Mouse (Mus musculus): ENCODE results near the gene Htra1. TPM values are rescaled to one million over a fixed set of nuclear protein-coding genes. Genes with fewer than 3 reads are reported as not detected.

Htra1 gene
- polyA plus RNA-seq, 1 experiment: 33.2 TPM

DNA sequence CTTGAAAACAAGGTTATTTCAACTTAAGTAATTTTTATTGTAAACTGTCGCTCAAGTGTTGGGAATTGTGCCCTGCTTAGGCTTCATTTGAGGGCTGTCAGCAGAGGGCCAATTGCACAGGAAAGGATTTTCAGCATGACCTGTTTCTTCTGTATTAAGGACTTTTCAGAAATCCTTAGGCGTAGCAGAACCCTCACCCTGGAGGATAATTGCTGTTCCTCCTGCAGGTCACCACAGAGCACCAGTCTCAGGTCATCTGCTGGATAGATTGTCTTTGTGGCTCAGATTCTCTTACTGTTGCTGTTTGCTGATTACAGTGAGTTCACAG lies 40.3 kb upstream of the Htra1 start:
- no peak overlapping the region for H3K9ac ChIP-seq (ENCODE audit: low read depth, poor library complexity, severe bottlenecking)
- no peak for TF ChIP-seq EP300 (IDR thresholded peaks at IDR 0.05; ENCODE audit: insufficient read depth, low read depth, low read length)
- TF ChIP-seq POLR2A (IDR thresholded peaks at IDR 0.05; ENCODE audit: insufficient read depth, low read length): no peak
- no peak for TF ChIP-seq CTCF (IDR thresholded peaks at IDR 0.05; ENCODE audit: low read depth, low read length)

DNA sequence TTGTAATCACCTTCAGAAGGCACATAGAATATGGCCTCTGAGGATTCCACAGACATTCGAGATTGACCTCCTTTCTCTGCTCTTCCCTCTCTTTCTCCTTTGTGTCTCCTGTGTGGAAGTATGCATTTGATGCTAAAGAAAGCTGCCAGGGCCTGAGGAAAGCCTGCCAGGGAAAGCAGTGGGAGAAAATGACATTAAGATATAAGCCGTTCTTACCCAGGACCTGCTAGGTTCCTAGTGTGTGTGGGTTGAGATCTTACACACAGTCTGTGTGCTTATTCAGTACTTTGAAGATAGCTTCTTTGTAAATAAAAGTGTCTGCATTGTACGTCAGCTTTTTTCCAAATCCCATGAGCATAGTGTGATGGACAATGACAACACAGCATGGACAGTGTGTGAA lies 39.8 kb upstream of the Htra1 start:
- peaks cover 16% of the 10 kb centered on the region for H3K36me3 ChIP-seq (ENCODE audit: control insufficient read depth, insufficient read depth, low read length, poor library complexity, severe bottlenecking)
- H3K9me3 ChIP-seq (replicated peaks; ENCODE audit: control insufficient read depth, insufficient read depth, low read length, poor library complexity, severe bottlenecking): no peaks in the 10 kb centered on the region
- no peak overlapping the region for H3K27ac ChIP-seq (ENCODE audit: insufficient read depth, low read length)
- H3K9ac ChIP-seq (ENCODE audit: low read depth, poor library complexity, severe bottlenecking): no peak overlapping the region
- no peaks in the 10 kb centered on the region for H3K4me1 ChIP-seq (ENCODE audit: control insufficient read depth, insufficient read depth, low read length)
- TF ChIP-seq EP300 (IDR thresholded peaks at IDR 0.05; ENCODE audit: insufficient read depth, low read depth, low read length) (no peak), POLR2A (IDR thresholded peaks at IDR 0.05; ENCODE audit: insufficient read depth, low read length) (no peak), CTCF (IDR thresholded peaks at IDR 0.05; ENCODE audit: low read depth, low read length) (no peak)
- no peak overlapping the region for H3K4me3 ChIP-seq (ENCODE audit: low read depth, low read length)
- no peaks in the 10 kb centered on the region for H3K27me3 ChIP-seq (ENCODE audit: control insufficient read depth, insufficient read depth, low read length, poor library complexity, severe bottlenecking)

More for the DNA sequence above, 40.3 kb upstream of the Htra1 start:
- no peaks in the 10 kb centered on the region for H3K4me1 ChIP-seq (ENCODE audit: control insufficient read depth, insufficient read depth, low read length)
- no peaks in the 10 kb centered on the region for H3K9me3 ChIP-seq (replicated peaks; ENCODE audit: control insufficient read depth, insufficient read depth, low read length, poor library complexity, severe bottlenecking)
- H3K36me3 ChIP-seq (ENCODE audit: control insufficient read depth, insufficient read depth, low read length, poor library complexity, severe bottlenecking): peaks cover 13% of the 10 kb centered on the region
- H3K27me3 ChIP-seq (ENCODE audit: control insufficient read depth, insufficient read depth, low read length, poor library complexity, severe bottlenecking): no peaks in the 10 kb centered on the region
- H3K27ac ChIP-seq (ENCODE audit: insufficient read depth, low read length): no peak overlapping the region
- no peak overlapping the region for H3K4me3 ChIP-seq (ENCODE audit: low read depth, low read length)

DNA sequence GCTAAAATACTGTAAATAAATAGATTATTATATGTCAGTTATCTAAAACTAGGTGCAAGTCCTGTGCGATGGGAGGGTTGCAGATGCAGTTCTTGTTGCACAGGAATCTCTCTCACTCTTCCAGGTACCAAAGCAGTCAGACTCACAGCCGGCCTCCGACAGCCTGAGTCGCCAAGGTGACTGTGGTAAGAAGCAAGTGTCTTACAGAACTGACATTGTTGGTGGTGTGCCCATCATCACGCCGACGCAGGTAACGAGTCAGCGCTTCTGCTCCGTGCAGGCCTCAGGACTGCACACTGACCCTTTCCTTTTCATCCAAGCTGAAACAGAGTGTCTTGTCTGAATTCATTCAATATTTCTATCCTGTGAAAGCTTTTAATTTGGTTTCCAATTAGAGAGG lies 38.7 kb upstream of the Htra1 start:
- no peak overlapping the region for H3K4me3 ChIP-seq (ENCODE audit: low read depth, low read length)
- TF ChIP-seq EP300 (IDR thresholded peaks at IDR 0.05; ENCODE audit: insufficient read depth, low read depth, low read length) (no peak), POLR2A (IDR thresholded peaks at IDR 0.05; ENCODE audit: insufficient read depth, low read length) (no peak), CTCF (IDR thresholded peaks at IDR 0.05; ENCODE audit: low read depth, low read length) (no peak)
- peaks cover 19% of the 10 kb centered on the region for H3K36me3 ChIP-seq (ENCODE audit: control insufficient read depth, insufficient read depth, low read length, poor library complexity, severe bottlenecking)
- H3K27me3 ChIP-seq (ENCODE audit: control insufficient read depth, insufficient read depth, low read length, poor library complexity, severe bottlenecking): no peaks in the 10 kb centered on the region
- no peak overlapping the region for H3K9ac ChIP-seq (ENCODE audit: low read depth, poor library complexity, severe bottlenecking)
- H3K27ac ChIP-seq (ENCODE audit: insufficient read depth, low read length): no peak overlapping the region
- no peaks in the 10 kb centered on the region for H3K4me1 ChIP-seq (ENCODE audit: control insufficient read depth, insufficient read depth, low read length)
- no peaks in the 10 kb centered on the region for H3K9me3 ChIP-seq (replicated peaks; ENCODE audit: control insufficient read depth, insufficient read depth, low read length, poor library complexity, severe bottlenecking)

DNA sequence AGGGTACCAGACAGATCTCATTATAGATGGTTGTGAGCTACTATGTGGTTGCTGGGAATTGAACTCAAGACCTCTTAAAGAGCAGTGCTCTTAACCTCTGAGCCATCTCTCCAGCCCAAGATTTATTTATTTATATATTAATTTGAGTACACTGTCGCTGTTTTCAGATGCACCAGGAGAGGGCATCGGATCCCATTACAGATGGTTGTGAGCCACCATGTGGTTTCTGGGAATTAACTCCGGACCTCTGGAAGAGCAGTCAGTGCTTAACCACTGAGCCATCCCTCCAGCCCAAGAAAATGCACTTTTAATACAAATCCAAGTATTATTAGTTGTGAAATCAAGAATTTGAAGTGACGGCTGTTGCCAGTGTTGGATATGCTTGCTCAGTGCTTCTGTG lies 37.5 kb upstream of the Htra1 start:
- Histone ChIP-seq H3K4me3 (ENCODE audit: low read depth, low read length) (no peak overlapping the region), H3K27me3 (ENCODE audit: control insufficient read depth, insufficient read depth, low read length, poor library complexity, severe bottlenecking) (no peaks in the 10 kb centered on the region), H3K4me1 (ENCODE audit: control insufficient read depth, insufficient read depth, low read length) (no peaks in the 10 kb centered on the region), H3K36me3 (ENCODE audit: control insufficient read depth, insufficient read depth, low read length, poor library complexity, severe bottlenecking) (peaks cover 22% of the 10 kb centered on the region), H3K9me3 (replicated peaks; ENCODE audit: control insufficient read depth, insufficient read depth, low read length, poor library complexity, severe bottlenecking) (no peaks in the 10 kb centered on the region), H3K9ac (ENCODE audit: low read depth, poor library complexity, severe bottlenecking) (no peak overlapping the region), H3K27ac (ENCODE audit: insufficient read depth, low read length) (no peak overlapping the region)
- no peak for TF ChIP-seq EP300 (IDR thresholded peaks at IDR 0.05; ENCODE audit: insufficient read depth, low read depth, low read length)
- no peak for TF ChIP-seq CTCF (IDR thresholded peaks at IDR 0.05; ENCODE audit: low read depth, low read length)
- TF ChIP-seq POLR2A (IDR thresholded peaks at IDR 0.05; ENCODE audit: insufficient read depth, low read length): no peak

- Histone ChIP-seq H3K4me1 (ENCODE audit: control insufficient read depth, insufficient read depth, low read length) (no peaks in the 10 kb centered on the region), H3K9me3 (replicated peaks; ENCODE audit: control insufficient read depth, insufficient read depth, low read length, poor library complexity, severe bottlenecking) (no peaks in the 10 kb centered on the region), H3K27ac (ENCODE audit: insufficient read depth, low read length) (no peak overlapping the region), H3K4me3 (ENCODE audit: low read depth, low read length) (no peak overlapping the region), H3K9ac (ENCODE audit: low read depth, poor library complexity, severe bottlenecking) (no peak overlapping the region), H3K27me3 (ENCODE audit: control insufficient read depth, insufficient read depth, low read length, poor library complexity, severe bottlenecking) (no peaks in the 10 kb centered on the region), H3K36me3 (ENCODE audit: control insufficient read depth, insufficient read depth, low read length, poor library complexity, severe bottlenecking) (peaks cover 27% of the 10 kb centered on the region)
- no peak for TF ChIP-seq EP300 (IDR thresholded peaks at IDR 0.05; ENCODE audit: insufficient read depth, low read depth, low read length)
- no peak for TF ChIP-seq POLR2A (IDR thresholded peaks at IDR 0.05; ENCODE audit: insufficient read depth, low read length)
- TF ChIP-seq CTCF (IDR thresholded peaks at IDR 0.05; ENCODE audit: low read depth, low read length): no peak
Measured at GRCm38 (mm10) chr7:130900233-130900848, 35.6 kb upstream of the Htra1 start.

GRCm38 (mm10) chr7:130902929-130903328 lies 33.0 kb upstream of the Htra1 start:
- no peak for TF ChIP-seq CTCF (IDR thresholded peaks at IDR 0.05; ENCODE audit: low read depth, low read length)
- no peaks in the 10 kb centered on the region for H3K27me3 ChIP-seq (ENCODE audit: control insufficient read depth, insufficient read depth, low read length, poor library complexity, severe bottlenecking)
- H3K27ac ChIP-seq (ENCODE audit: insufficient read depth, low read length): no peak overlapping the region
- H3K9me3 ChIP-seq (replicated peaks; ENCODE audit: control insufficient read depth, insufficient read depth, low read length, poor library complexity, severe bottlenecking): no peaks in the 10 kb centered on the region
- H3K4me3 ChIP-seq (ENCODE audit: low read depth, low read length): no peak overlapping the region
- no peak overlapping the region for H3K9ac ChIP-seq (ENCODE audit: low read depth, poor library complexity, severe bottlenecking)
- H3K36me3 ChIP-seq (ENCODE audit: control insufficient read depth, insufficient read depth, low read length, poor library complexity, severe bottlenecking): peaks cover 18% of the 10 kb centered on the region
- no peaks in the 10 kb centered on the region for H3K4me1 ChIP-seq (ENCODE audit: control insufficient read depth, insufficient read depth, low read length)
